Mouse (Mus musculus) kidney, adult 8-10 months (tissue): ENCODE measurements at regions not wholly inside any gene's neighbourhood (a gene's known extent, or its start where the extent isn't known, plus 50 kb on each side); places are given as distances from the start of the nearest gene placed in this dataset.

ENCODE experiments used
- DNase-seq, 2 experiments: peaks; one replicate each; pipeline ENCODE4 v3.0.0; 2022

DNA sequence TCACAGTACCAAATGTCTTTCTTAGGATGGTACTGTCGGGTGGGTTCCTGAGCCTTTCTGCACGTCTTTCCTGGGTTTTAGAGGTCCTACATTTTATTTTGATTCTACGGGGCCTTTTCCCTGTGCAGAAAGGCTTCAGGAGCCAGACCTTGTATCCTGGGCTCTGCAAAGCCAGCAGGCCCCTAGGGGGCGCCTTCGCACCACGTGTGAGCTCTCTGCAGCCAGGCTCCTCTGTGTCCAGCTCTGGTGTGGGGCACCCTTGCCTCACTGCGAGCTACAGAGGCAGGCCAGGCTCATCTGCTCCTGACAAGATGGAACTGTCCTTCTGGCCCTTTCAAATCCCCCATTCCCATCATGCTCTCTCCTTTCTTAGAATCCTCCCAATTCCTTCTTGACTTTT lies 53.3 kb upstream of the Usp3 start:
- peak; percentile 86 to 93 for DNase-seq

DNA sequence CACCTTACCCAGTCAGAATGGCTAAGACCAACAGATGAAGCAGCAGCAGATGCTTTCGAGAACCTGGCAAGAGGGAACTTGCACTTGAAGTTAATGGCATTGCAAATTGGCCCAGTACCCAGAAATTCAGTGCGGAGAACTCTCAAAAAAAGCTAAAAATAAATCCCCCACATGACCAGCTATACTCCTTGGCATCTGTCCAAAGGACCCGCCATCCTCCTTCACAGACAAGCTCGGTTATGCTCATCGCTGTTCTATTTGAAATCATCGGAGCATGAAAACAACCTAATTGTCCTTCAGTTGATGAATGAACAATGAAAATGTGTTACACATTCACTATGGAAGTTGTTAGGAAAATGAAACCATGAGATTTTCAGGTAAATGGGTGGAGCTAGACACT lies 58.4 kb upstream of the Usp3 start:
- no peak for DNase-seq

DNA sequence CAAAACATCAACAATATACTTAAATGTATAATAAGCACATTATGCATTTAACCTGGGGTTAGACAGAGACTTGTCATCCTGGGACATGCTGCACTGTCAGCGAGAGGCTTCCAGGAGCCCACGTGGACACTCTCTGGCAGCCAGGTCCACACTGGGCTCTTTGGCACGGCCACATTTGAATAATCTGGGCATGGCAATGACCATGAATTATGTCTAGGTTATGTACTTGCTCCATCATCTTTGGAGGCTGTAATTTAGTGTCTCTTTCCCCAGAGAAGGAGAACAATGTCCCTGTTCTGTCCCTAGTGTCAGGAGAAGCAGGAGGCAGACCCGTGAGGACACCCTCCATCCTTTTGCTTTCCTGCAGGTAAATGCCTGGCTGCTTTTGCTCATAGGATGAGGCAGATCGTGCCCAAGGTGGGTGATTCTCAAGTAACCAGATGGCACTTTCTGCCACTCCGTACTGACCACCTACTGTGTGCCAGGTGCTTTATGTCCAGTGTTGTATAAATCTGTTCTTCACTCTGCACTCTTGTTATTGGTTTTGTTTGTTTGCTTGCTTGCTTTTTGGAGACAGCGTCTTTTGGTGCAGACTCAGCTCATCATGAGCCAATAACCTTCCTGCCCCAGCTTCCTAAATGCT lies 56.2 kb upstream of the Car12 start:
- DNase-seq: no peak

DNA sequence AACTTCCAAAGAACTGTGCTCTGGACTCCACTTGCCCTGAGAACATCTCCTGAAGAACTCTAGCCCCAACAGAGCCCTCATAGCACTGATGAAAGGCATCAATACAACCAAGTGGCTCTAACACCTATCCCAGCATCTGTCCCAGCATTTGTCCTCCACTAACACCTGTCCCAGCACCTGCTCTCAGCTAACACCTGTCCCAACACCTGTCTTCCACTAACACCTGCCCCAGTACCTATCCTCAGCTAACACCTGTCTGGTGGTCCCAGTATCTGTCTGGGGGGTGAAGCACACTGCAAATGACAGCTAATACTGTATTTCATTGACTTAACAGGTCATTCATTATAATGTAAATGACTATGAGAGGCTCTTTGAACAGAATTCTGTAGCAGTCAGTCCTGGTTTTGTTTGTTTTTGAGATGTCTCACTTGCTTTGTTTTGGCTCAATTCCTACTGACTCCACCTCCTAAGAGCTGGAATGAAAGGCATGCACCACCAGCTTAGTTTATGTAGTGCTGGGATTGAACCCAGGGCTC lies 54.7 kb upstream of the Car12 start:
- no peak for DNase-seq

DNA sequence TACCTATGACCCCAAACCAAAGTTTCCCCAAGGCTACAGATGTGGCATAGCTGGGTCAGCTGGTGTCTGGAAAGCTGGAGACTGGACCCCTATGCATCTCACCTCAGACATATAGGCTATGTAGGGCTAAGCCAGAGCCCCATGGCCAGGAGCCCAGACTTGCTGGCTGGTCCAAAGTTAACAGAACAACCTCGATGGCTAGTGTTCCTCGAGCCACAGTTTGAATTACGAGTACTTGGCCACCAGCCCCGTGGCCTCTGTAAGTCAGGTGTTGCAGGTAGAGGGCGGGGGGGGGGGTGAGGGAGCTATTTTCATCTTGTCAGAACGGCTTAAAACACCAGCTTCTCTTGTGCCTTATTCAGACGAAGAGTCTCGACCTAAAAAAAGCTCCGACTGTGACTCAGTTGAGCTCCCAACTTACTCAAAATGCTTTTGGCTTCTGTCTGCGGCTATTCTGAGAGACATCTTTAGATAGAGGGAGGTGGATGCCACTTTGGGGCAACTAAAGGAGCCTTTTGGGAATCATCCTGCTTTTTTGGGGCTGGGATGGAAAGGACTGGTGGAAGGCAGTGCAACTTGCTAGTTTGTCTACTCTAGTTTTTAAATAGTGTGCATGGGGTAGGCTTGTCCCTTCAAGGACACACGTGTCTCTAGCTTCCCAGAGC lies 53.6 kb upstream of the Car12 start:
- peak; percentile 32 to 39 for DNase-seq

DNA sequence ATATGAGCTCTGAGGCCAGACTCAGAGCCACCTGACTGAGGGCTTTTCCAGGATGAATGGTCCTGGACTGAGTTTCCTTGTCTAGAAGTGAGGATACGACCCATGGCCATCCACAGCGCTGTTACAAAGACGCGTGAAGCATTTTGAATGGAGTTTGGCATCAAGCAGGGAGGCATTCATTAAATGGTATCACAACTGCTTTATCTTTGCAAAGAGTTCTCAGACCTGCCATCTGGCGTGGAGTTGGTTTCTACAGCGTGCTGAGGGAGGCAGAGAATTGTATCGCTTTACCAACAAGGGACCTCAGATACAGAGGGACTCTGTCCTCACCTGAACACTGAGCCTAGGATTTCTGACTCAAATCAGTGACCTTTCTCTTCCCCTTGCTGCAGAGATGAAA lies 51.9 kb upstream of the Car12 start:
- DNase-seq: no peak

DNA sequence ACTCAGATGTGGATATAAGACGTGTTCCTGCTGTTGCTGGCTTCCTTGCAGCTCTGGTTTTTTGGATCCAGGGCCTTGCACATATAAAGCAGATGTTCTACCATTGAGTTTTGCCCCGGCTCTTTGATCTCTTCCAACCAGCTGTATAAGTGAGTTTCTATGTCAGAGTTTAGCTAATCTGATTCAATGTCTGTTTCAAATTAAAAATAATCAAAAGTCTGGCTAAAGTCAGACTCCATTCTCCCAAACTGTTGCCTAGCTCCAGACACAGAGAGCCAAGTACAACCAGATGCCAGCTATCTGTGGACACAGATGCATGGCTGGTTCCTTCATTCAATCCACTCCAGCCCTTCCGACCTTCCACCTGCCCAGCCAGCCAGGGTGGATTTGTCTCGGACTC lies 51.0 kb upstream of the Car12 start:
- no peak for DNase-seq
